Mouse (Mus musculus): ENCODE measurements around the gene Ifna16. TPM values are rescaled to one million over a fixed set of nuclear protein-coding genes. Genes with fewer than 3 reads are reported as not detected.

The Ifna16 gene
- polyA plus RNA-seq, 1 experiment from 2014 or later: not detected

DNA sequence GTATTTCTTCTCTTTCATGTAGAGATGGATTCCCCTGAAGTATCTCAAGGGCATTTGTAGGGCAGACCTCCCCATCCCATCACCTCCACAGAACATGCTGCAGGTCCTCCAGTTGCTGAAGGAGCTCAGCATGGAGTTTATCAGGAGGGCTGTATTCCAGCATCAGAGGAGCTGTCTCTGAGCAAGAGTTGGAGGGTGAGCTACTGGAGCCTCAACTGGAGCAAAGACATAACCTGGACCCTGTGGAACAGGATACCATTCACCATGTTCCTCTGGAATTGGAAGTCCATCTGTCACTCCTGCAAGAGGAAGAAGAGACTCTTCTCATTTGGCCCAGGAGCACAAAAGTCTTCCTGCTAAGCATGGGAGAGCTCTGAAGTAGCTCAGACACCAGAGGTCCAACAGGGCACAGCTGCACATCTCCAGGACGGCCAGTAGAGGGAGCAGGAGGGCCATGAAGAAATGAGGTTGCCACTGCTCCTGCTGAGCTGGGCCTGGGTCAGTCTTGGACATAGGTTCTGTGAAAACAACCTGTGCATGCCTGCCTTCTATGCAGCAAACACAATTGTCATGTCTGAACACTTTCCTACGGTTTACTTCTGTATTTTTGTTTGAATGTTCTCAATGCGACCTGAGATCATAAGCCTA is 19.6 kb upstream of the Ifna16 start:
- no peak overlapping the region for H3K4me3 ChIP-seq
- peak; percentile 75 for DNase-seq (ENCODE audit: low spot score)
- no peaks in the 10 kb centered on the region for H3K4me1 ChIP-seq (replicated peaks)
- 22% methylated on average over 3 of the region's 3 CpGs for WGBS
- no peaks in the 10 kb centered on the region for H3K27me3 ChIP-seq (ENCODE audit: insufficient read depth, poor library complexity, severe bottlenecking)
- no peaks in the 10 kb centered on the region for H3K36me3 ChIP-seq
- no peak overlapping the region for H3K27ac ChIP-seq
- no peaks in the 10 kb centered on the region for H3K9me3 ChIP-seq

DNA sequence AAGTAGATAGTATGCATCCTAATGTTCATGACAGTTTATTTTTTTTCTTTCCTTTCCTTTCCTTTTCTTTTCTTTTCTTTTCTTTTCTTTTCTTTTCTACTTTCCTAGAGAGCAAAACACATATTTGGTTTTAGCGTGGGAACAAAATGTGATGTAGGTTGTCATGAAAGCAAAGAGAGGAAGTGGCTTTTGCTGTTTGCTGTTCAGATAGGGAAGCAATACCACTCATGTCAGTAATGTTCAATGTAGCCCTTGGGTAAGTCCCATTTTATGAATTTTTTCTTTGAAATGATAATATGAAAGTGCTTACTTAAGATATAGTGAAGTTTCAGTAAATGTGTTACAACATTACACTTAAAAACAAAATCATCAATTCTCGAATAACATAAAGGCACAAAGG is 16.7 kb upstream of the Ifna16 start:
- Histone ChIP-seq H3K27ac (no peak overlapping the region), H3K27me3 (ENCODE audit: insufficient read depth, poor library complexity, severe bottlenecking) (no peaks in the 10 kb centered on the region), H3K4me3 (no peak overlapping the region), H3K4me1 (replicated peaks) (no peaks in the 10 kb centered on the region), H3K9me3 (no peaks in the 10 kb centered on the region), H3K36me3 (no peaks in the 10 kb centered on the region)
- DNase-seq (ENCODE audit: low spot score): no peak
- WGBS: 86% methylated on average over 2 of the region's 2 CpGs

DNA sequence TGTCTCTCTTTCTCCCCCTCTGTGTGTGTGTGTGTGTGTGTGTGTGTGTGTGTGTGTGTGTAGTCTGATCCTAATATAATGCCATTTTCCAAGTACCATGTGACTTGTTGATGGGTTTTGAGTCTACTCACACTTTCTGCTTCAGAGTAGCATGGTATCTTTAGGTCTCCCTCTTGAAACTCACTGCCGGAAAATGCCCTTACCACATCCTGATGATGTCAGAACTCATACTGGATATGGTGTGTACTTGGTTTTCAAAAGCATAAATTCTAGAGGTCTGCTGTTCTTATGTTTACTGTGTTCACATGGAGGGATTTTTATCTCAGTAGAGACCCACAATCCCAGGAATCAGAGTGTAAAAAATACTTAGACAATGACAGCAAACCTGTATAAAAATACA is 15.8 kb upstream of the Ifna16 start:
- H3K36me3 ChIP-seq: no peaks in the 10 kb centered on the region
- no peak for DNase-seq (ENCODE audit: low spot score)
- no peaks in the 10 kb centered on the region for H3K9me3 ChIP-seq
- WGBS: 95% methylated on average over 1 of the region's 1 CpGs
- H3K27ac ChIP-seq: no peak overlapping the region
- no peak overlapping the region for H3K4me3 ChIP-seq
- no peaks in the 10 kb centered on the region for H3K4me1 ChIP-seq (replicated peaks)
- H3K27me3 ChIP-seq (ENCODE audit: insufficient read depth, poor library complexity, severe bottlenecking): no peaks in the 10 kb centered on the region

DNA sequence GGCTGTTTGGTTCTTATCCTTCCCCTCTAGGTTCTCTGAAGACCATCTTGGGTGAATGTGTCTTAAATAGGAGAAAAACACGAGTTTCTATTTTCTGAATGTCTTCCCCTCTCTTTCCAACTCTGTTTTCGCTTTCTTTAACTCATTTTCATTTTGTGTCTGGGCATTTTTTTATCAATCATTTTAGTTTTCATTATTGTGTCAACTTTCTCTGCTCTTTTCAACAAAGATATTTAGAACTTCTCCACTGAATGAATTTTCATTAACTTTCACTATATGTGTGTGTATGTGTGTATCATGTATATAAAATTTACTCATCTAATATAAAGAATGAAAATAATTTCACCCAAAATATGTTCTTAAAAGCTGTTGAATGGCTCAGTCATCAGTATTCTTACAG is 14.5 kb upstream of the Ifna16 start, which contains the start of gene Ifnab:
Ifnab (minus strand) TSS at position 101 of the 400 bp plus-strand sequence.
- no peak for DNase-seq (ENCODE audit: low spot score)
- H3K27ac ChIP-seq: no peak within 1 kb of the TSS
- H3K27me3 ChIP-seq (ENCODE audit: insufficient read depth, poor library complexity, severe bottlenecking): no peaks in the 10 kb centered on the region
- no peak within 1 kb of the TSS for H3K4me3 ChIP-seq
- no peaks in the 10 kb centered on the region for H3K4me1 ChIP-seq (replicated peaks)
- no peaks in the 10 kb centered on the region for H3K36me3 ChIP-seq
- H3K9me3 ChIP-seq: no peaks in the 10 kb centered on the region
- WGBS: 71% methylated on average over 2 of the region's 2 CpGs

DNA sequence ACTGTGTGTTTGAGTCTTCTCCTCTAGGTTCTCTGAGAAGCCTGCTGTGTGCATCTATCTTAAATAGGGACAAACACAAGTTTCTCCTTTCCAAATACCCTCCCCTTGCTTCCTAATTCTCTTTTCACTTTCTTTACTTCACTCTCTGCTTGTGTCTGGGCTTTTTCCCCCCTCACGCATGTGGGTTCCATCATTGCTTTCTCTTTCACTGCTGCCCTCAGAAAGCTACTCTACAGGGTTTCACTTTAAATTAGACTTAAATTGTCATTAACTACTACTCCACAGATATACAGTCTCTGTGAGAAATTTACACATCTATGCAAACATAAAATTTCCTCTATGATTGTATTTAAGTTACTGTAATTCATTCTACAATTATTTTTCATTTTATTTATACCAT is 7.1 kb upstream of the Ifna16 start, which contains the start of gene Ifna2:
Ifna2 (minus strand) TSS at position 101 of the 400 bp plus-strand sequence.
- H3K4me1 ChIP-seq (replicated peaks): no peaks in the 10 kb centered on the region
- WGBS: 90% methylated on average over 1 of the region's 1 CpGs
- DNase-seq (ENCODE audit: low spot score): no peak

DNA sequence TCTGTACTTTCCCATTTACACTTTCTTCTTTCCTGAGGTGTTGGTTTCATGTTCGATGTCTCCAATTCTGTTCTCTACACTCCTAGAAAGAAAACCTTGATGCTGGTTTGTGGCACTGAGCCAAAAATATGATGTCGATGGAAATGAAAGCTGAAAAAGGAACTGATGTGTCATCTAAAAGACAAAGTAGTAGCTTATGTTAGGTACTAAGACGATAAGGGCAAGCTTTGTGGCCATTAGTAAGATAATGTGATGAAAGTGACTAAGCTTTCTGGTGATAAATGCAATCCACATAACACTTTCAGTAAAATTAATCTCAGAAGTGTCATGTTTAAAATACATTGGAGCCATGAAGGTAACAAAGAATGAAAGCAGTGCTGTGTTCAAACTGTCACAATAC is 4.6 kb upstream of the Ifna16 start:
- no peaks in the 10 kb centered on the region for H3K36me3 ChIP-seq
- H3K27ac ChIP-seq: no peak overlapping the region
- no peaks in the 10 kb centered on the region for H3K4me1 ChIP-seq (replicated peaks)
- no peaks in the 10 kb centered on the region for H3K27me3 ChIP-seq (ENCODE audit: insufficient read depth, poor library complexity, severe bottlenecking)
- H3K9me3 ChIP-seq: no peaks in the 10 kb centered on the region
- WGBS: 87% methylated on average over 3 of the region's 3 CpGs
- H3K4me3 ChIP-seq: no peak overlapping the region
- DNase-seq (ENCODE audit: low spot score): no peak

More for the DNA sequence above, 7.1 kb upstream of the Ifna16 start, which contains the start of gene Ifna2:
- no peaks in the 10 kb centered on the region for H3K9me3 ChIP-seq
- no peaks in the 10 kb centered on the region for H3K27me3 ChIP-seq (ENCODE audit: insufficient read depth, poor library complexity, severe bottlenecking)
- no peak within 1 kb of the TSS for H3K4me3 ChIP-seq
- H3K36me3 ChIP-seq: no peaks in the 10 kb centered on the region
- no peak within 1 kb of the TSS for H3K27ac ChIP-seq

DNA sequence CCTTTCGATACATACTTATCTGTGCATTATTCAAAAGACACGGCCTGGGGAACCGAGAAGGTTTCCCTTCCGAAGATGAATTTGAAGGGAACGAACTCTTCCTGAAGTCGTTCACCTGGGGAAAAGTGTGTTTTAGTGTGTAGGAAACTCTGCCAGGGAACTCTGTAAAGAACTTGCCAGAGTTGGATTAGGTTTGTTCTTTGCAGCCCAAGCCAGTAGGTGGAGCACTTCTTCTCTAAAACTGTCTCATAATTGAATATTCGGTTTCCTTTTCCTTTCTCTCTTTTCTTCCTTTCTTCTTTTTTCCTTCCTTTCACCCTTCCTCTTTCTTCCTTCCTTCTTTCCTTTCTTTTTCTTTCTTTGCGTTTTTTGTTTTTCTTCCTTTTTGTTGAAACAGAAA is 3.6 kb upstream of the Ifna16 start:
- WGBS: 56% methylated on average over 8 of the region's 8 CpGs
- Histone ChIP-seq H3K4me3 (no peak overlapping the region), H3K36me3 (no peaks in the 10 kb centered on the region), H3K27ac (no peak overlapping the region), H3K27me3 (ENCODE audit: insufficient read depth, poor library complexity, severe bottlenecking) (no peaks in the 10 kb centered on the region), H3K9me3 (no peaks in the 10 kb centered on the region), H3K4me1 (replicated peaks) (no peaks in the 10 kb centered on the region)
- no peak for DNase-seq (ENCODE audit: low spot score)

DNA sequence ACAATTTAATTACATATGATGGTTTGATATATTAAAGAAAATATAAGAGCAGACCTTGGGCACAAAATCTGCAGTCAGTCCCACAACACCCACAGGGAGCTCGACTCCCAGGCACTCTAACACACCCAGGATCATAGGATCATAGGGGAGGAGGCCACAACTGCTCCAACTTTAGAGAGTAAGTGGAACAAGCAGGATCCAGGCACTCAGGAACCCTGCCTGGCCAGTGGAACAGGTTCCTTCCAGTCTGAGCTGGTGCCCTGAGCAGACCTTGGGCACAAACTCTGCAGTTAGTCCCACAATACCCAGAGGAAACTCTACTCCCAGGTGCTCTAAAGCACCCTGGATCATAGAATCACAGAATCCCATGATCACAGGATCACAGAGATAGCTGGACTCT is 21.3 kb downstream of the Ifna16 start:
- Histone ChIP-seq H3K27ac (no peak overlapping the region), H3K4me1 (replicated peaks) (no peaks in the 10 kb centered on the region), H3K4me3 (no peak overlapping the region), H3K9me3 (0 out of 2 replicates have a peak, but pooled peaks cover 3% of the 10 kb centered on the region), H3K27me3 (ENCODE audit: insufficient read depth, poor library complexity, severe bottlenecking) (no peaks in the 10 kb centered on the region), H3K36me3 (no peaks in the 10 kb centered on the region)
- WGBS: 59% methylated on average over 1 of the region's 1 CpGs
- DNase-seq (ENCODE audit: low spot score): no peak

DNA sequence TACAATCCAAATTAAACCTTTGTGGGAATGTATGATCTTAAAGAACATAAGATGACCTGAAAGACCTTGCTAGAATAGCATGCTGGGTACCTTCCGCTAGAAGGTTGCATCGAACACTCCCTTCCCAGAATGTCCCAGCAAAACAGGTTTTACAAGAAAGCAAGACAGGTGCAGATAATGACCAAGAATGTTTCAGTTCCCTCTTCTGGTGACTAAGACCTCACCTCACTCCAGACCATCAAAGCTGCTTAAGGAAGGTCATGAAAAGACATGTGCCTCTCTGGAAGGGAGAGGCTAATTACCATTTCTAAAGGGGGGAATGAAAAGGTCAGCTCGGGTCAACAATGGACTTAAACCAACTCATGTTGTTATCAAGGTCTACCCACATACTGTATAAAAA is 23.1 kb downstream of the Ifna16 start:
- no peaks in the 10 kb centered on the region for H3K4me1 ChIP-seq (replicated peaks)
- DNase-seq (ENCODE audit: low spot score): no peak
- H3K4me3 ChIP-seq: no peak overlapping the region
- no peaks in the 10 kb centered on the region for H3K27me3 ChIP-seq (ENCODE audit: insufficient read depth, poor library complexity, severe bottlenecking)
- H3K27ac ChIP-seq: no peak overlapping the region
- H3K36me3 ChIP-seq: no peaks in the 10 kb centered on the region
- H3K9me3 ChIP-seq: 0 out of 2 replicates have a peak, but pooled peaks cover 3% of the 10 kb centered on the region
- 78% methylated on average over 3 of the region's 3 CpGs for WGBS

DNA sequence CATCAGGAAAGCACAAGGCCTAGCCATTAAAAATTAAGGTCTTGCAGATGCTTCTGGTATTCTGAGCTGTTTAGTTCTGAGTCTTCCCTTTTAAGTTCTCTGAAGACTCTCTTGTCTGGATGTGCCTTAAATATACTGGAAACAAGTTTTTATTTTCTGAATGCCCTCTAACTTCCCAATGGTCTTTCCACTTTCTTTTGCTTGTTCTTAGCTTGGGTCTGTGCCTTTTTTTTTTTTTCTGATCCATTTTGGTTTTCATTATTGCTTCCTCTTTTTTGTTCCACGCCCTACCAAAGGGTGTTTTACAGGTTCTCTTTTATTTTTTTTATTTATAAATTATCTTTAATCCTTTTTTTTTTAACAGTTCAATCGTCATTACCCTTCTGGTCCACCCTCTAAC is 32.4 kb downstream of the Ifna16 start, which contains the start of gene Ifna13:
Ifna13 (minus strand) TSS at position 101 of the 400 bp plus-strand sequence.
- H3K27ac ChIP-seq: no peak within 1 kb of the TSS
- H3K4me3 ChIP-seq: no peak within 1 kb of the TSS
- H3K9me3 ChIP-seq: no peaks in the 10 kb centered on the region
- no peak for DNase-seq (ENCODE audit: low spot score)
- H3K4me1 ChIP-seq (replicated peaks): no peaks in the 10 kb centered on the region
- no peaks in the 10 kb centered on the region for H3K36me3 ChIP-seq
- 67% methylated on average over 2 of the region's 2 CpGs for WGBS
- H3K27me3 ChIP-seq (ENCODE audit: insufficient read depth, poor library complexity, severe bottlenecking): no peaks in the 10 kb centered on the region

DNA sequence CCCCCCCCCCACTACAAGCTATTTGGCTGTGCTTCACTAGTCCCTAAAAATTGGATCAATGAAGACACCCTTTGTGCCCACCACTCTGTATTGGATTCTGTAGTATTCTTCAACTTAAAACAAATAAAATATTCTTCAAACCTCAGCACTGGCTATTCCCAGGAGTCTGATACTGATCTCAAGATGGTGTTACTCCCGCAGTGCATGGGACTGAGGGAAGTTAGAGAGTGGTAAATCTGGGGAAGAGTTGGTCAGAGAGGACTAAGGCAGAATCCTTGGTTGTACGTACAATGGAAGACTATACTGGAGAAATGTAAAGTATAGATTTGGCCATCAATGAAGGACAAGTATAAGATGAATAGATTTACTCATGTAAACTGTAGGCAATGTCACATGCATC is 34.2 kb downstream of the Ifna16 start:
- no peaks in the 10 kb centered on the region for H3K36me3 ChIP-seq
- no peak overlapping the region for H3K4me3 ChIP-seq
- H3K27ac ChIP-seq: no peak overlapping the region
- 37% methylated on average over 2 of the region's 2 CpGs for WGBS
- H3K4me1 ChIP-seq (replicated peaks): no peaks in the 10 kb centered on the region
- no peaks in the 10 kb centered on the region for H3K27me3 ChIP-seq (ENCODE audit: insufficient read depth, poor library complexity, severe bottlenecking)
- no peak for DNase-seq (ENCODE audit: low spot score)
- H3K9me3 ChIP-seq: no peaks in the 10 kb centered on the region

DNA sequence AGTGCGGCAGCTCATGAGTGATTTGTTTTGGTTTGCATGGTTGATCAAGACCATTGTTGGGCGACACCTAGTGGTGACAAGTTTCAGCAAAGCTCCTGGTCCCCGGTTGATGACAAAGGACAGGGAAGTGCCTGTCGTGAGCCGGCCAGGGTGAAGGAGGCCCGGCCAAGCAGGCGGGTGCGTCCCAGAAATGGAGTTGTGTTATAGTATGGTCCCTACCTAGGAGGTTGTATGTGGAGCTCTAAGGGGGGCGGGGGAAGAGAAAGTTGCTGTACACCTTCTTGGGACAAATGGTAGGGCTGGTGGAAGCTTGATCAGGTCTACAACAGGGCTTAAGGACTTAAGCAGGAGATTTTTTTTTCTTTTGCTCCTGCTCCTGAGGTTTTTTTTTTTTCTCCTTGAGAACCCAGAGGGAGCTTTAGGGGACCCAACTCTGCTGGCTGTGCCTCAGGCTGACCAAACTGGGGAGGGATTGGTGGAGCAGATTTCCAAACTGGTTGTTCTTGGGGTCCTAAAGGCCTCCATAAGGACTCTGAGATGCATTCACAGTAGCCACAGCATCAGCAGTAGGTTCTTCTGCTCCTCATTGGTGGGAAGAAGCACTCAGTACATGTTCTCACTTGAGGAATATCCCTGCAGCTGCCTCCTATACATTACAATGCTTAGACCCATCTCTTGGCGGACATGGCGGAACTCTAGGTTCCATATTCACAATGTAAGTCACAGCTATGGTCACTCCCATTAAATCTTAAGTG is 35.5 kb downstream of the Ifna16 start:
- Histone ChIP-seq H3K9me3 (no peaks in the 10 kb centered on the region), H3K36me3 (no peaks in the 10 kb centered on the region), H3K27me3 (ENCODE audit: insufficient read depth, poor library complexity, severe bottlenecking) (no peaks in the 10 kb centered on the region), H3K4me3 (peak overlapping the region; percentile 38), H3K27ac (no peak overlapping the region), H3K4me1 (replicated peaks) (no peaks in the 10 kb centered on the region)
- 19% methylated on average over 11 of the region's 11 CpGs for WGBS
- peak; percentile 88 for DNase-seq (ENCODE audit: low spot score)

DNA sequence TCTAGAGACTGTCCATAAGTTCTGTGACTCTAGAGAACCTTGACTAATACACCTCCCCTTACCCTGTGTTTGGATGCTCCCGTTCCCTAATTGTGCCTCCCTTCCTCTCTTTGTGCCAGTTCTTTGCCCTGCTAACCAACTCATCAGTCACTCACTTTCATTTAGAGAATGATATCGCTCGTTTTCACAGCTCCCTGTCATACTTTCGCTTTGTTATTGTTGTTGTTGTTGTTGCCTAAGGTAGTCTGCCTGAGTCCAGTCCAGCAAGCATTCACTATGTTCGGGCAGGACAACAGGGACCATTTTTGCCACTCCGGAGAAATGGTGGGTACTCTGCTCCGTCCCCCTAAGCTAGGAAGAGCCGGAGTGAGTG is 36.0 kb downstream of the Ifna16 start:
- H3K9me3 ChIP-seq: no peaks in the 10 kb centered on the region
- no peaks in the 10 kb centered on the region for H3K4me1 ChIP-seq (replicated peaks)
- no peak overlapping the region for H3K27ac ChIP-seq
- DNase-seq (ENCODE audit: low spot score): no peak
- 73% methylated on average over 8 of the region's 8 CpGs for WGBS
- H3K4me3 ChIP-seq: peak overlapping the region; percentile 38
- no peaks in the 10 kb centered on the region for H3K27me3 ChIP-seq (ENCODE audit: insufficient read depth, poor library complexity, severe bottlenecking)
- no peaks in the 10 kb centered on the region for H3K36me3 ChIP-seq

Measured in hindbrain, embryonic 10.5 days (tissue).